Mouse (Mus musculus): ENCODE measurements around the gene F12.

DNA sequence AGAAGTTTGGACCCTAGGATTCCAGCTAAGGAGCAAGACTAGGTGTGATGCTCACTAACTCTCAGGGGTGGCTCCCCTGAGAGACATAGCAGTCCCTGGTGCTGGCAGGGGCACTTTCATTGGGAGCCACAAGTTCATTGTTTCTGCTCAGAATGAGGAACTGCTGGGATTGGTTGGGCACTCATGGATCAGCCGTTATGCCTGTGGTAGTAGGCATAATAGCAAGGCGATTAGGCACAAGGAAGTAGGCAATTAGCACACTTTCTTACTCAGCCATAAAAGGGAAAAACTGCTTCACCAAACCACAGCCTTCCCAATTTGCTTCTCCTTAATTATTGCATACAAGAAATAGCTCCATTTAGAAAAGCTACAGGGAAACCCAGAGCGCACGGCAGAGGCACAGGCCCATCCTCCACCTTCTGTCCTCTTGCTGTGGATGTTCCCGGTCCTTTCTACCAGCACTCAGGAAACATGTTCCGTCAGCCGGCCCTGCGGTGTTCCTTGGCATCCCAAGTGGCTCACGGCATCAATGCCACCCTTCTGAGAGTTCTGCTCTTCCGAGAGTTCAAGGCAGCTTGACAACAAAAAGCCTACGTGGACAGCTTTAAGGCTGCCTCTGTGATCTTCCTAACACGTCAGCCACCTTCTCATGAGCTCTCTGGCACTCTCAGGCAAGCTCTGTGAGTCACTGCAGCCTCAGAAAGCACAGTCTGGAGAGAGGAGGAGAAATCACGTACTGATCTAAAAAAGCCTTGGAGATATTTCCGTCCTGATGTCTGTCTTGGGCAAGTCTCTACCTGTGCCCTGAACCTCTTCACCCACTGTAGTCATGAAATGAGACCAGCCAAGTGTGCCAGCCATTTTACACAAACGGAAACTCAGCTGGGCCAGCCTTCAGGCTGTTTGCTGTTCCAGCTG, 22.4 kb downstream of the F12 start:
- no peak for TF ChIP-seq TAL1 (IDR thresholded peaks at IDR 0.05; ENCODE audit: low read length)
- no peak for TF ChIP-seq CTCF (IDR thresholded peaks at IDR 0.05 in 2 of 3, conservative IDR thresholded peaks at IDR 0.05 in 1 of 3; ENCODE audit: control insufficient read depth in 1 of 3, insufficient read depth in 1 of 3, low read depth in 2 of 3, low read length in 3 of 3, poor library complexity in 1 of 3, severe bottlenecking in 1 of 3)
- no peak for TF ChIP-seq SMC3 (IDR thresholded peaks at IDR 0.05; ENCODE audit: low read depth, low read length)
- TF ChIP-seq TBP (IDR thresholded peaks at IDR 0.05; ENCODE audit: low read depth, low read length) = no peak
- TF ChIP-seq POLR2A (IDR thresholded peaks at IDR 0.05; ENCODE audit: control insufficient read depth in 1 of 2, insufficient read depth in 1 of 2, low read depth in 1 of 2, low read length in 2 of 2, poor library complexity in 1 of 2) = no peak
- TF ChIP-seq GATA1 (IDR thresholded peaks at IDR 0.05; ENCODE audit: low read depth, low read length) = no peak

Data from MEL (cell line).